Mouse (Mus musculus) CD4-positive, CD25-positive, alpha-beta regulatory T cell, adult 4 months (primary cell): Measurements from ENCODE around the gene H2al1i. TPM values are rescaled to one million over a fixed set of nuclear protein-coding genes. Genes with fewer than 3 reads are reported as not detected.
"Not testable (repeated sequence)": the region's sequence is repeated elsewhere in the genome, so short reads cannot be mapped to it uniquely, and the experiment has no call there.

Experiments used
- ATAC-seq: one replicate; pipeline ENCODE4 v1.8.0; 2017
- polyA plus RNA-seq, 2 experiments: library from polyadenylated mRNA; unstranded; fragments of 100-300 nt; shearing (Covaris generic); gene quantifications; one replicate each; pipeline ENCODE4 v1.2.1; 2017

H2al1i gene
- not detected for polyA plus RNA-seq

DNA sequence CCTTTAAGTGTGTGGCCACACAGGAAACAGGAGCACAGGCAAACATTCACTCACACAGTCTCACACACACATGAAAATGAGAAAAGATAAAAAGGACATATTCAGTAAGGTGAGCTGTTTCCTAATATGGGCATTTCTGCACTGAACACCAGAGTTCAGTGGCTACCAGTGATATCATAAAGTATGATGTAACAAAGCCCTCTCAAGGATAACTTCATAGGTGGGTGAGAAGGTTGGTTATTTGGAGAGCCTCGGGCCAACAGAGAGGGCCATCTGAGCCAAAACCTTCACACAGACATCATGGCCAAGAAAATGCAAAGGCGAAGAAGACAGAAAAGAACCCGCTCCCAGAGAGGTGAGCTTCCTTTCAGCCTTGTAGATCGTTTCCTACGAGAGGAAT lies at the start of gene H2al1i:
Gene H2al1i (plus strand): TSS at position 301 of the 400 bp plus-strand sequence.
- not testable (repeated sequence) for ATAC-seq

DNA sequence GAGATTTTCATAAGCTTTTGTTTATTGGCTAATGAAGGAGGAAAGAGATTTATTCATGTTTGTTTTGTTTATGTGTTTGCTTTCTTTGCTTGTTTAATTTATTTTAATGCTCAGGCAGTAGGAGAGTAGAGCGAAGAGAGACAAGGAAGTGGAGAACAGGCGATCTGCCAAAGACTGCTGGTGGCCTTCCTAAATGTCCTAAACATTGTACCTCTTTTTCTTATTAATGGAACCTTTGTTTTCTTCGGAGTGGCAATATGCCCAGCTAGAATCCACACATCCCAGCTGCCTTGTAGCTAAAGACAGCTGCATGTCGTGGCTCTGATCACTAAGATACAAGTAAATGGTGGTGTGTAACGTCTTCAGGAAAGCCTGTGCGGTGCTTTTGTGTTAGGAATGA lies 47.4 kb upstream of the H2al1i start:
- no peak for ATAC-seq

DNA sequence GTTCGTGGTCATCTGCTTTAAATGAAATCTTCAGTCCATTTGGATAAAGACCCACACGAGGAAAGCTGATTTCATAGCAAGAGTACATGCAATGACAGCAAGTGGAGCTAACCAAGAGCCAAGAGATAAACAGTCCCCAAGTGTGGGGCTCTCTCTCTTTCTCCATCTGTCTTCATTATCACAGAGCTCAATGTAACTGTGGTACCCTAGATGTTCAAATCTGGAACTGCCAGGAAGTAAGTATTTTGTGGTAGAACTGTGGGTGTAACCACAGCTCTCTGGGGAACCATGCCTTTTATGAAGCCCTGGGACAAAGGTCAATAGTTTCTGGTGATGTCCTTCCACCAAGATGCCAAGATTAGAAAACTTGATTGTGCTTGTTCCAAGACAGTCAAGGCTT lies 43.7 kb upstream of the H2al1i start:
- no peak for ATAC-seq

DNA sequence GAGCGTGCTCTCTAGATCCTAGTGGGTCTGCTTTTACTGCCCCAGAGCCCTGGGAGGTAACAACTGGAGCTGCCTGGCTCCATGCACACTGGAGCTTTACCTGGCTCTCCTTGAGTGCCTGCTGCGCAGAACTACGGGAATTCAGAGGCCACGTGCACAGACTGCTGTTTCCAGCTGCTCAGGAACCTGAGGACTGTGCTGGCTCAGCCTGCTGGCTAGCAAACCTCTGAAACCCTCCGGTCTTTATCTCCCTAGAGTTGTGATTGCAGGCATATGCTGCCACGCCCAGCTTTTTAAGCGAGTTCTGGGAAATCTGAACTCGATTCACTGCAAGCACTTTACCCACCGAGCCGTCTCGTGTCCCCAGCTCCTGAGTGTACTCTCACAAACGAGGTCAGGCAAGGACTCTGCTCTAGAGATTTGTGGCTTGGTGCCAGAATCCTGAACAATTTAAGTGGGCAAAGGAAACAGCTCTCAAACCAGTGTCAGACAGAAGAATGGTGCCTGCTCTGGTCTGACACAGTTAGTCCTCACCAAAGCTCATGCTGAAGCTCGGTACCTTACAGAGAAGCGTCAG lies 36.1 kb upstream of the H2al1i start:
- ATAC-seq, result no peak

DNA sequence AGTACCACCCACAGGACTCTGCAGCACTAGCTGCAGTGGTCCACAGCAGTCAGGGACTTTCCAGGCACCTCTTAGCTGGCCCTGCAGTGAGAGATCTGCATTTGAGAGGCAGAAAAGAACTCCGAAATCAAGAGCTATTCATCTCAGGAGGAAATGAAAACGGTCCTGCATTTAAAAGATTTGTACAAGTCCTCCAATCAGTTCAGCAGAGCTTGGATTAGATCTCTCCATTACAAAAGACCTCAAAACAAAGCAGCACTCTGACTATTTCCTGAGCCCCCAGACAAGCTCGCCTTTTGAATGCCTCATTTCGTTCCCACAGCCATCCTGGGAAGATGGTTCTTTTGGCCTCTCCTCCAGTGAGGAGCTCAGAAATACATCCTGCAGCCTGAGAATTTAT lies 35.2 kb upstream of the H2al1i start:
- ATAC-seq, result no peak

DNA sequence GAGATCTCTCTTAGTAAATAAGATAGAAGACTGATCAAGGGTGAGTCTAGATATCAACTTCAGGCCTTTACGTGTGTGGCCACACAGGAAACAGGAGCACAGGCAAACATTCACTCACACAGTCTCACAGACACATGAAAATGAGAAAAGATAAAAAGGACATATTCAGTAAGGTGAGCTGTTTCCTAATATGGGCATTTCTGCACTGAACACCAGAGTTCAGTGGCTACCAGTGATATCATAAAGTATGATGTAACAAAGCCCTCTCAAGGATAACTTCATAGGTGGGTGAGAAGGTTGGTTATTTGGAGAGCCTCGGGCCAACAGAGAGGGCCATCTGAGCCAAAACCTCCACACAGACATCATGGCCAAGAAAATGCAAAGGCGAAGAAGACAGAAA lies 25.5 kb upstream of the H2al1i start, which contains the start of gene H2al1a:
Gene H2al1a (plus strand): TSS at position 301 of the 400 bp plus-strand sequence.
- ATAC-seq, result not testable (repeated sequence)

DNA sequence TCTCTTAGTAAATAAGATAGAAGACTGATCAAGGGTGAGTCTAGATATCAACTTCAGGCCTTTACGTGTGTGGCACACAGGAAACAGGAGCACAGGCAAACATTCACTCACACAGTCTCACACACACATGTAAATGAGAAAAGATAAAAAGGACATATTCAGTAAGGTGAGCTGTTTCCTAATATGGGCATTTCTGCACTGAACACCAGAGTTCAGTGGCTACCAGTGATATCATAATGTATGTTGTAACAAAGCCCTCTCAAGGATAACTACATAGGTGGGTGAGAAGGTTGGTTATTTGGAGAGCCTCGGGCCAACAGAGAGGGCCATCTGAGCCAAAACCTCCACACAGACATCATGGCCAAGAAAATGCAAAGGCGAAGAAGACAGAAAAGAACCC lies 22.3 kb upstream of the H2al1i start, which contains the start of gene H2al1b:
Gene H2al1b (plus strand): TSS at position 301 of the 400 bp plus-strand sequence.
- not testable (repeated sequence) for ATAC-seq

DNA sequence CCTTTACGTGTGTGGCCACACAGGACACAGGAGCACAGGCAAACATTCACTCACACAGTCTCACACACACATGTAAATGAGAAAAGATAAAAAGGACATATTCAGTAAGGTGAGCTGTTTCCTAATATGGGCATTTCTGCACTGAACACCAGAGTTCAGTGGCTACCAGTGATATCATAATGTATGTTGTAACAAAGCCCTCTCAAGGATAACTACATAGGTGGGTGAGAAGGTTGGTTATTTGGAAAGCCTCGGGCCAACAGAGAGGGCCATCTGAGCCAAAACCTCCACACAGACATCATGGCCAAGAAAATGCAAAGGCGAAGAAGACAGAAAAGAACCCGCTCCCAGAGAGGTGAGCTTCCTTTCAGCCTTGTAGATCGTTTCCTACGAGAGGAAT lies 19.1 kb upstream of the H2al1i start, which contains the start of gene H2al1c:
Gene H2al1c (plus strand): TSS at position 301 of the 400 bp plus-strand sequence.
- not testable (repeated sequence) for ATAC-seq

DNA sequence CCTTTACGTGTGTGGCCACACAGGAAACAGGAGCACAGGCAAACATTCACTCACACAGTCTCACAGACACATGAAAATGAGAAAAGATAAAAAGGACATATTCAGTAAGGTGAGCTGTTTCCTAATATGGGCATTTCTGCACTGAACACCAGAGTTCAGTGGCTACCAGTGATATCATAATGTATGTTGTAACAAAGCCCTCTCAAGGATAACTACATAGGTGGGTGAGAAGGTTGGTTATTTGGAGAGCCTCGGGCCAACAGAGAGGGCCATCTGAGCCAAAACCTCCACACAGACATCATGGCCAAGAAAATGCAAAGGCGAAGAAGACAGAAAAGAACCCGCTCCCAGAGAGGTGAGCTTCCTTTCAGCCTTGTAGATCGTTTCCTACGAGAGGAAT lies 15.9 kb upstream of the H2al1i start, which contains the start of gene H2al1d:
Gene H2al1d (plus strand): TSS at position 301 of the 400 bp plus-strand sequence.
- not testable (repeated sequence) for ATAC-seq

DNA sequence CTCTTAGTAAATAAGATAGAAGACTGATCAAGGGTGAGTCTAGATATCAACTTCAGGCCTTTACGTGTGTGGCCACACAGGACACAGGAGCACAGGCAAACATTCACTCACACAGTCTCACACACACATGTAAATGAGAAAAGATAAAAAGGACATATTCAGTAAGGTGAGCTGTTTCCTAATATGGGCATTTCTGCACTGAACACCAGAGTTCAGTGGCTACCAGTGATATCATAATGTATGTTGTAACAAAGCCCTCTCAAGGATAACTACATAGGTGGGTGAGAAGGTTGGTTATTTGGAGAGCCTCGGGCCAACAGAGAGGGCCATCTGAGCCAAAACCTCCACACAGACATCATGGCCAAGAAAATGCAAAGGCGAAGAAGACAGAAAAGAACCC lies 12.8 kb upstream of the H2al1i start, which contains the start of gene H2al1e:
Gene H2al1e (plus strand): TSS at position 301 of the 400 bp plus-strand sequence.
- ATAC-seq, result not testable (repeated sequence)

DNA sequence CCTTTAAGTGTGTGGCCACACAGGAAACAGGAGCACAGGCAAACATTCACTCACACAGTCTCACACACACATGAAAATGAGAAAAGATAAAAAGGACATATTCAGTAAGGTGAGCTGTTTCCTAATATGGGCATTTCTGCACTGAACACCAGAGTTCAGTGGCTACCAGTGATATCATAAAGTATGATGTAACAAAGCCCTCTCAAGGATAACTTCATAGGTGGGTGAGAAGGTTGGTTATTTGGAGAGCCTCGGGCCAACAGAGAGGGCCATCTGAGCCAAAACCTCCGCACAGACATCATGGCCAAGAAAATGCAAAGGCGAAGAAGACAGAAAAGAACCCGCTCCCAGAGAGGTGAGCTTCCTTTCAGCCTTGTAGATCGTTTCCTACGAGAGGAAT lies 9.6 kb upstream of the H2al1i start, which contains the start of gene H2al1f:
Gene H2al1f (plus strand): TSS at position 301 of the 400 bp plus-strand sequence.
- not testable (repeated sequence) for ATAC-seq

DNA sequence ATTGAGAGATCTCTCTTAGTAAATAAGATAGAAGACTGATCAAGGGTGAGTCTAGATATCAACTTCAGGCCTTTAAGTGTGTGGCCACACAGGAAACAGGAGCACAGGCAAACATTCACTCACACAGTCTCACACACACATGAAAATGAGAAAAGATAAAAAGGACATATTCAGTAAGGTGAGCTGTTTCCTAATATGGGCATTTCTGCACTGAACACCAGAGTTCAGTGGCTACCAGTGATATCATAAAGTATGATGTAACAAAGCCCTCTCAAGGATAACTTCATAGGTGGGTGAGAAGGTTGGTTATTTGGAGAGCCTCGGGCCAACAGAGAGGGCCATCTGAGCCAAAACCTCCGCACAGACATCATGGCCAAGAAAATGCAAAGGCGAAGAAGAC lies 6.5 kb upstream of the H2al1i start, which contains the start of gene H2al1g:
Gene H2al1g (plus strand): TSS at position 301 of the 400 bp plus-strand sequence.
- not testable (repeated sequence) for ATAC-seq

DNA sequence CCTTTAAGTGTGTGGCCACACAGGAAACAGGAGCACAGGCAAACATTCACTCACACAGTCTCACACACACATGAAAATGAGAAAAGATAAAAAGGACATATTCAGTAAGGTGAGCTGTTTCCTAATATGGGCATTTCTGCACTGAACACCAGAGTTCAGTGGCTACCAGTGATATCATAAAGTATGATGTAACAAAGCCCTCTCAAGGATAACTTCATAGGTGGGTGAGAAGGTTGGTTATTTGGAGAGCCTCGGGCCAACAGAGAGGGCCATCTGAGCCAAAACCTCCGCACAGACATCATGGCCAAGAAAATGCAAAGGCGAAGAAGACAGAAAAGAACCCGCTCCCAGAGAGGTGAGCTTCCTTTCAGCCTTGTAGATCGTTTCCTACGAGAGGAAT lies 3.3 kb upstream of the H2al1i start, which contains the start of gene H2al1h:
Gene H2al1h (plus strand): TSS at position 301 of the 400 bp plus-strand sequence.
- ATAC-seq, result not testable (repeated sequence)

DNA sequence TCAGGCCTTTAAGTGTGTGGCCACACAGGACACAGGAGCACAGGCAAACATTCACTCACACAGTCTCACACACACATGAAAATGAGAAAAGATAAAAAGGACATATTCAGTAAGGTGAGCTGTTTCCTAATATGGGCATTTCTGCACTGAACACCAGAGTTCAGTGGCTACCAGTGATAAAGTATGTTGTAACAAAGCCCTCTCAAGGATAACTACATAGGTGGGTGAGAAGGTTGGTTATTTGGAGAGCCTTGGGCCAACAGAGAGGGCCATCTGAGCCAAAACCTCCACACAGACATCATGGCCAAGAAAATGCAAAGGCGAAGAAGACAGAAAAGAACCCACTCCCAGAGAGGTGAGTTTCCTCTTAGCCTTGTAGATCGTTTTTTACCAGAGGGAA lies 3.1 kb downstream of the H2al1i start, which contains the start of gene H2al1j:
Gene H2al1j (plus strand): TSS at position 301 of the 400 bp plus-strand sequence.
- ATAC-seq, result not testable (repeated sequence)

DNA sequence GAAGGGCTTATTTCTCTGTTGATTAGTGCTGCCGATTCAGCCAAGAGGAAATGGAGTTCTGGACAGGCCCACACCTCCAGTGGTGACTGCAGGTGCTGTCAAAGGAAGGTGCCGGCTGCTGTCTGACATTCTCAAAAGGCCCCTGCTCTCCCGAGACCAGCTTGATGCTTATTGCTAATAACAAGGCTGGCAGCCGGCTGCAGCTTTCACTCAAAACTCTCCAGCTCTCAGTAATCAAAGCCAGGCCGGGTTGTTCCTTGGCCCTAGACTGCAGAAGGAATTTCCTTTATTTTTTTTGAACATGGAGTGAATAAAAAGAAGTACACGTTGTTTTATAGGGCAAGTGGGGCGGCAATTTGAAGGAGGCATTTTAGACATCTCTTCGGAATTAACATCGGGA lies 21.3 kb downstream of the H2al1i start:
- ATAC-seq, result no peak

DNA sequence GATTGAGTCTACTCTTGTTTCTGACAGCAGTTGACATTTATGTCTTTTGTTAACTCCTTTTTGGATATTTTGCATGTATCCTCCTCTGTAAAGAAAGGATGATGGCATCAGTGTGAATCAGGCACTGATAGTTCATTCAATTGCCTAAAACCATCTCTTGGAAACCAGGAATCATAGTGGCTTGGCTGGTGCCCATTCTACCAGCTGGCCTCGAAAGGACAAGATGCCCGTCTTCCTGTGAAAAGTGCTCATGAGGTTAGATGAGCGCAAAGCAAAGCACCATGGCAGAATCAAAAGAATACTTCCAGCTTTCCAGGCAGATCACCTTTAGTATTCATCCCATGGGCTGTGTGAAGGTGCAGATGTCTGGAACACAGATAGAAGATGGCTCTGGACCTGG lies 22.3 kb downstream of the H2al1i start:
- ATAC-seq, result no peak

DNA sequence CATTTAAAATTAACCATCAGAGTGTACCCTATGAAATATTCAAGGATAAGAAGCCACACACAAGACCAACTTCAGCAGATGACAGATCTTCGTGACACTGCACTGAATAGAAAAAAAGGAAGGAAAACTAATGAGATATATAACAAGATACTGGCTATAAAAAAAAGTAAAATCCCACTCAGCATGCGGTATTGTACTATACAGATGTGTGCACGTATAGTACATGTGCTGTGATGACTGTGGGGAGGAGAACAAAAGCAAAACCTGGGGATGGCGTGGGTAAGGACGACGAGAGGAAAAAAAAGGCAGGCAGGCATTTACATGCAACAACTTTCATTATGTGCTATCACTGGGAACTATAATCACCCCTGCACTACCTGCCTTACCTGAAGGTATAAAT lies 36.4 kb downstream of the H2al1i start:
- no peak for ATAC-seq

DNA sequence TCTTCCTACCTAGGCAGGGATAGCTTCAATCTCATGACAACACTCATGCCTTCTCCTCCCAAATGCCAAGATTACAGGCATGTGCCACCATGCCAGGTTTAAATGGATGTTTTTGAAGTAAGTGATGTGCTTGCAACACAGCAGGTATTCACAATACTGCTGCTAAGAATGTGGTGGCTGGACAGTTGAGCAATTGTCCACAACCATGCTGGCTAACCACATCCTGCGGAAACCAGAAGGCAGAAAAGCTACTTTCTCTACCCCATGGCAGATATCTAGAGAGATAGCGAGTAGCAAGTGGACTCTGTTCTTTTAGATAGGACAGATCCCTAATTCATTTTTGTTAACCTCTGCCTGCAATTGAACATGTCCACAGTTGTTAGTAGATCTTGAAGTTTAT lies 36.8 kb downstream of the H2al1i start:
- ATAC-seq, result no peak

DNA sequence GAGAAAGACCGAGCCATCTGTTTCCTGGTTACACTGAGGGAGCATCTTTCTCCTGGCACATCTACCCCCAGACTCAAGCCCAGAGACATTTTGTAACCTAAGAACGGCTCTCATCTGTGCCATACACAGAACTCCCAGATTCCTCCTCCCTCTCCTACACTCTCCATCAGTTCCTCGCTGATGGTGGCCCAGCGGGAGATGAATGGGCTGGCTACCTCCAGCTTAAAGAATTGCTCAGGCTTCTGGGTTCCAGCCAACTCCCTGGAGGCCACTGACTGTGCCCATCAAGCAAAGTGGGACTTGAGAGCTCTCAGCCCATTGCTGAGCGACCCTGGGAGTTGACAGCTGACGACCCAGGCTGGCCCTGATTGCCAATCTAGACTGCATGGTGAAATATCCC lies 39.4 kb downstream of the H2al1i start:
- no peak for ATAC-seq

DNA sequence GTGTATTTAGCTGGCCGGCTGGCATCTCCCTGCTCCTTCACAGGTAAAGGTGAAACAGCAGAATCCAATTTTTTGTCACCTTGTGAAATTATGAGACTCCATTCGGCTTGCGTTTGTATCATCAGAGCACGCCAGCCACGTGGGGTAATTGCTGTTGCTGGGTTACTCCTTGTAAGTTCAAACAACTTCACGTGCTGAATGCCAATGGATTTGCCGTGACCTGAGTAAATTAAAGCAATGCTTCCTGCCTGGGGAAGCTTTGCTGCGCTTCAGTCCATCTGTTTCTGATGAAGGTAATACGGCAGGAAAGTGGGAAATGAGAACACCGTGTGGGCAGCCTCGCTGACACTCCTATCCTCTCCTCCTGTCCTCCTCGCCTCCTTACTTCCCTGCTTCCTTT lies 40.7 kb downstream of the H2al1i start:
- no peak for ATAC-seq
